Mouse (Mus musculus): ENCODE data around the gene Col12a1.

Col12a1 gene

GRCm38 (mm10) chr9:79600237-79600570 lies 118.4 kb downstream of the Col12a1 start:
- DNase-seq, result no peak

- DNase-seq, result no peak
Measured at GRCm38 (mm10) chr9:79599395-79600236, 119.0 kb downstream of the Col12a1 start.

- no peak for DNase-seq
Measured at GRCm38 (mm10) chr9:79598578-79598977, 120.1 kb downstream of the Col12a1 start.

GRCm38 (mm10) chr9:79586415-79587195 lies 132.0 kb downstream of the Col12a1 start:
- DNase-seq, result no peak

GRCm38 (mm10) chr9:79566838-79567237 lies 151.8 kb downstream of the Col12a1 start:
- DNase-seq, result no peak

GRCm38 (mm10) chr9:79553297-79553696 lies 165.3 kb downstream of the Col12a1 start:
- no peak for DNase-seq

Data from thymus, postnatal 36 days (tissue).